Mouse (Mus musculus): Measurements from ENCODE around the gene BC025920.

DNA sequence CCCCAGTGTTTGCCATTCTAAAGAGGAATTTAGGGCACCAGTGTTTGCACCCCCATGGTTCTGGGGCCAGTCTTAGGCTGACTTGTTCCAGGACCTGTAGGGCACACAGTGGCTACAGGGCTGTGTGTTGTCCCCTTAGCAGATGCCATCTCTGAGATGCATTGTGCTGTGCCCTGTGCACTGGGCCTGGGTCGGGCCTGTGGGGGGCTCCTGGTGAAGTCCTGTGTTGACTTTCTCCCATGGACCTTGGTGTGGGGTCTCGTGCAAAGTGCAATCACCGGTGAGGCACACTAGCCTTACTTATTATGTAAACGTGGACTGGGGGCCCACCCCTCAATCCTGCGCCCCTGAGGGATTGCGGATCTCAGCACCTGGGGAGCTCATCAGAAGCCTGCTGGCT lies 43.7 kb upstream of the BC025920 start:
- TF ChIP-seq POLR2A (IDR thresholded peaks at IDR 0.05; ENCODE audit: borderline replicate concordance, insufficient read depth, low read length) (no peak), CTCF (IDR thresholded peaks at IDR 0.05; ENCODE audit: borderline replicate concordance, insufficient read depth, low read depth, low read length) (no peak)

Measured in cerebellum, adult 2 months (tissue).